Mouse (Mus musculus) midbrain, embryonic 13.5 days (tissue): ENCODE measurements at regions not wholly inside any gene's neighbourhood (a gene's known extent, or its start where the extent isn't known, plus 50 kb on each side); places are given as distances from the start of the nearest gene placed in this dataset.
A peak's percentile ranks its signal among the peaks of the same experiment; 100 is the strongest.

Source experiments
- ATAC-seq: fragments of 200-750 bp; cut with Nextera tagmentation; 2 replicates; pipeline ENCODE4 v1.8.0; 2017; ENCODE audit warnings: mild to moderate bottlenecking, moderate TSS enrichment, moderate library complexity
- H3K27ac ChIP-seq: fragments of 300-500 bp; sonication (generic); 2 replicates; pipeline ENCODE4 v1.5.1; 2015; ENCODE audit warnings: inconsistent platforms, mild to moderate bottlenecking, moderate library complexity
- H3K27me3 ChIP-seq: fragments of 300-500 bp; sonication (generic); 2 replicates; pipeline ENCODE4 v1.6.1; 2015; ENCODE audit warnings: mild to moderate bottlenecking, inconsistent platforms
- H3K36me3 ChIP-seq: fragments of 300-500 bp; sonication (generic); 2 replicates; pipeline ENCODE4 v1.6.1; 2015; ENCODE audit warnings: mild to moderate bottlenecking, inconsistent platforms
- H3K4me1 ChIP-seq: fragments of 300-500 bp; sonication (generic); replicated peaks from 2 replicates; pipeline ENCODE4 v1.6.1; 2015; ENCODE audit warnings: inconsistent platforms
- H3K4me2 ChIP-seq: fragments of 300-500 bp; sonication (generic); replicated peaks from 2 replicates; pipeline ENCODE4 v1.6.1; 2015; ENCODE audit warnings: moderate library complexity, mild to moderate bottlenecking, inconsistent platforms
- H3K4me3 ChIP-seq: fragments of 300-500 bp; sonication (generic); replicated peaks from 2 replicates; pipeline ENCODE4 v1.5.1; 2015; ENCODE audit warnings: mild to moderate bottlenecking, inconsistent platforms
- H3K9ac ChIP-seq: fragments of 300-500 bp; sonication (generic); replicated peaks from 2 replicates; pipeline ENCODE4 v1.6.1; 2015; ENCODE audit warnings: mild to moderate bottlenecking, inconsistent platforms
- H3K9me3 ChIP-seq: fragments of 300-500 bp; sonication (generic); 2 replicates; pipeline ENCODE4 v1.6.1; 2016; ENCODE audit warnings: mild to moderate bottlenecking, inconsistent platforms
- WGBS: fragments of 180-500 bp; shearing (Covaris S2); methylation state at CpG from one replicate; pipeline ENCODE4 v1.1.7; 2015; 5-methylcytosine and 5-hydroxymethylcytosine counted together

GRCm38 (mm10) chr13:51976620-51977214 lies 130.2 kb downstream of the Gadd45g start:
- Histone ChIP-seq H3K36me3 (no peaks in the 10 kb centered on the region), H3K4me3 (no peak overlapping the region), H3K4me1 (peaks cover 18% of the 10 kb centered on the region), H3K9ac (no peak overlapping the region), H3K4me2 (no peak overlapping the region), H3K27ac (0 out of 2 replicates have a peak overlapping the region, but pooled peaks have one; percentile 32), H3K27me3 (peaks cover 7% of the 10 kb centered on the region; the same call in 1 of the 2 replicates), H3K9me3 (no peaks in the 10 kb centered on the region; the same call in 1 of the 2 replicates)
- no peak for ATAC-seq
- WGBS = 77% methylated on average over 6 of the region's 6 CpGs

DNA sequence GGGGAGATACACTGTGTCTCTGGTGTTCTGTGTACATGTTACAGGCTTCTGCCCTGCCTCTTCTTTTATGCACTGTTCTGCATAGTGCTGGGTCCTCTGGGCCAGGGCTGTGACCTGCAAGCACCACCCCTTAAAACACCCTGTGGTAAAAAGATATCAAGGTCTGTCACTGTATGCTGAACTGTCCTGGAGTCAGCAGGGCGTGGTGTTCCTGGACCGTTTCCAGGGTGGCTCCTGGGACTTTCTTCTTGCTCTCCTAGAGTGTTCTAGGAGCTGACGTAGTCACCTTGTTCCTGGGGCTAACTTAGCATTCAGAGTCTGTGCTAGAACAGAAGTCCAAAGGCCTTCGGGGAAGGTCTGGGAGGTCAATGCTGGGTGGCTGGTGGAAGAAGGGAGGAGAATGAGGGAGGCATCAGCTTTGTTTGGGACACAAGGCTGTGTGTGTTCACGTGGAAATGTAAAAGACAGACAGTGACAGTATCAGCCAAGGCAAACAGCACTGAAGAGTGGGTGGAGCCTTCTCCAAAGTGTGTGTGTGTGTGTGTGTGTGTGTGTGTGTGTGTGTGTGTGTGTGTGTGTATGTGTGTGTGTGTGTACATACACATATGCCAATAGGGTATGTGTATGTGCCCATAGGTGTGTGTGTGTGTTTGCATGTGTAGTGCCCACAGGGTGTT lies 133.0 kb downstream of the Gadd45g start:
- no peaks in the 10 kb centered on the region for H3K27me3 ChIP-seq
- WGBS = 74% methylated on average over 5 of the region's 5 CpGs
- no peak for ATAC-seq
- no peak overlapping the region for H3K9ac ChIP-seq
- H3K9me3 ChIP-seq = no peaks in the 10 kb centered on the region; the same call in 1 of the 2 replicates
- H3K4me3 ChIP-seq = no peak overlapping the region
- no peaks in the 10 kb centered on the region for H3K36me3 ChIP-seq
- no peak overlapping the region for H3K4me2 ChIP-seq
- no peak overlapping the region for H3K27ac ChIP-seq
- H3K4me1 ChIP-seq = peaks cover 18% of the 10 kb centered on the region

- H3K36me3 ChIP-seq = no peaks in the 10 kb centered on the region
- no peak overlapping the region for H3K27ac ChIP-seq
- H3K4me2 ChIP-seq = no peak overlapping the region
- H3K9me3 ChIP-seq = peaks cover 5% of the 10 kb centered on the region; the same call in 1 of the 2 replicates
- no peaks in the 10 kb centered on the region for H3K27me3 ChIP-seq
- no peak for ATAC-seq
- H3K4me3 ChIP-seq = no peak overlapping the region
- 78% methylated on average over 1 of the region's 1 CpGs for WGBS
- peaks cover 18% of the 10 kb centered on the region for H3K4me1 ChIP-seq
- H3K9ac ChIP-seq = no peak overlapping the region
These were observed 133.9 kb downstream of the Gadd45g start for GRCm38 (mm10) chr13:51980344-51980743.

DNA sequence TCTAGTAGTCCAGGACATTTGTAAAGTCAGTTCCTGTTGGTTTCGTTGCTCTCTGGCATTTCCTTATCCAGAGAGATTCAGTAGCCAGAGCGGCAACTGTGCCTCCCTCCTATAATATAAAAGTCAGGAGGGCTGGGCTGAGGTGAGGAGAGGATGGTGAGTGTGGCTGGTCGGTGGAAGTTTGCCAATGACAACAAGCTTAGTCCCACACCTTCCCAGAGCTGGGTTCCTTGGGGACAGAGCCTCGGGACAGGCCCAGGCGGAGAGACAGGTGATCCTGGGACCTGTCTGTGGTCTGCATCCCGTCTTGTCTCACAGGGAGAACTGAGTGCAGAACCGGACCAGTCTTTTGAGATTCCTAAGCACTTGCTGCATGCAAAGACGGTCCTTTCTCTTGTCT lies 136.5 kb downstream of the Gadd45g start:
- no peak overlapping the region for H3K4me3 ChIP-seq
- H3K36me3 ChIP-seq = no peaks in the 10 kb centered on the region
- WGBS = 93% methylated on average over 8 of the region's 8 CpGs
- no peak overlapping the region for H3K27ac ChIP-seq
- peaks cover 5% of the 10 kb centered on the region; the same call in 1 of the 2 replicates for H3K9me3 ChIP-seq
- no peaks in the 10 kb centered on the region for H3K27me3 ChIP-seq
- no peak overlapping the region for H3K9ac ChIP-seq
- H3K4me2 ChIP-seq = no peak overlapping the region
- H3K4me1 ChIP-seq = no peaks in the 10 kb centered on the region
- no peak for ATAC-seq

DNA sequence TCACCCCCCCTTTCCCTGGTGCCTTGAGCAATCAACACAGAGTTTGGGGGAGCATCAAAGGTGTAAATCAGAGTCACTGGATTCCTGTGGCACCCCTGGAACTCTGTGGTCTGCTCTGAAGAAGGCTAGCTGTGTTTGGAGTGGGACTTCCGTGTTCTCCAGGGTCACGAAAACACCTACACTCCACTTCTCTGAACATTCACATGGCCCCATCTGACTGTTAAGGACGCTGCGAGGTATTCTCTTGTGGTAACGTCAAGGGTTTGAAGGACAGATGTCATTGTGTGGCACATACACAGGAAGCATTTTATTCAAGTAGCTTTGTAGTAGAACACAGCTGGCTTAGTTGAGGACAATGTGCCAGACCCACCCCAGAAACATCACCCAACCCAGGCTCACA lies 137.1 kb downstream of the Gadd45g start:
- H3K36me3 ChIP-seq = no peaks in the 10 kb centered on the region
- 85% methylated on average over 5 of the region's 5 CpGs for WGBS
- H3K4me3 ChIP-seq = no peak overlapping the region
- H3K4me2 ChIP-seq = no peak overlapping the region
- ATAC-seq = no peak
- no peaks in the 10 kb centered on the region for H3K27me3 ChIP-seq
- H3K4me1 ChIP-seq = no peaks in the 10 kb centered on the region
- H3K27ac ChIP-seq = no peak overlapping the region
- H3K9me3 ChIP-seq = peaks cover 5% of the 10 kb centered on the region; the same call in 1 of the 2 replicates
- H3K9ac ChIP-seq = no peak overlapping the region

GRCm38 (mm10) chr13:51991339-51991738 lies 144.9 kb downstream of the Gadd45g start:
- Histone ChIP-seq H3K4me1 (no peaks in the 10 kb centered on the region), H3K4me2 (no peak overlapping the region), H3K27me3 (no peaks in the 10 kb centered on the region), H3K9ac (no peak overlapping the region), H3K4me3 (no peak overlapping the region), H3K27ac (no peak overlapping the region), H3K36me3 (no peaks in the 10 kb centered on the region), H3K9me3 (no peaks in the 10 kb centered on the region)
- no peak for ATAC-seq
- WGBS = 89% methylated on average over 4 of the region's 4 CpGs

DNA sequence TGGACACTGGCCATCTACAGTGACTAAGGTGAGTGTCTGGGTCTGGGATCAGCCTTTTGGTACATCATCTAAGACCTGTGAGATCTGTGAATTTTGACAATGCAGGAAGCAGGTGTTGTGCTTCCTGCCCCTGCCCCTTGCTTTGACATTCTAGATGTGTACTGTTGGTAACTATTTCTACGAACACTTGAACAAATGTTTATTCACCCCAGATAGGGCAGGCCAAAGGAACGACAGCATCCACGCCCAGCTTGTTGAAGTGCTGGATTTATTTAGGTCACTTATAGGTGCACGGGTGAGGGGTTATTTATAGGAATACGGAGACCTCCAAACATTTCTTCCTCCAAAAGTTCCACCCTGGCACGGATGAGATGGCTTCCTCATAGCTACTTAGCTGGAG lies 146.4 kb downstream of the Gadd45g start:
- no peaks in the 10 kb centered on the region for H3K4me1 ChIP-seq
- H3K36me3 ChIP-seq = no peaks in the 10 kb centered on the region
- H3K9me3 ChIP-seq = no peaks in the 10 kb centered on the region
- H3K4me3 ChIP-seq = no peak overlapping the region
- no peak overlapping the region for H3K4me2 ChIP-seq
- WGBS = 88% methylated on average over 6 of the region's 6 CpGs
- ATAC-seq = no peak
- no peak overlapping the region for H3K27ac ChIP-seq
- no peak overlapping the region for H3K9ac ChIP-seq
- H3K27me3 ChIP-seq = no peaks in the 10 kb centered on the region

- no peaks in the 10 kb centered on the region for H3K9me3 ChIP-seq
- 80% methylated on average over 4 of the region's 4 CpGs for WGBS
- ATAC-seq = no peak
- H3K27ac ChIP-seq = no peak overlapping the region
- H3K36me3 ChIP-seq = no peaks in the 10 kb centered on the region
- H3K27me3 ChIP-seq = no peaks in the 10 kb centered on the region
- H3K4me1 ChIP-seq = no peaks in the 10 kb centered on the region
- no peak overlapping the region for H3K4me2 ChIP-seq
- no peak overlapping the region for H3K9ac ChIP-seq
- H3K4me3 ChIP-seq = no peak overlapping the region
These were observed 149.7 kb downstream of the Gadd45g start for GRCm38 (mm10) chr13:51996163-51996562.

DNA sequence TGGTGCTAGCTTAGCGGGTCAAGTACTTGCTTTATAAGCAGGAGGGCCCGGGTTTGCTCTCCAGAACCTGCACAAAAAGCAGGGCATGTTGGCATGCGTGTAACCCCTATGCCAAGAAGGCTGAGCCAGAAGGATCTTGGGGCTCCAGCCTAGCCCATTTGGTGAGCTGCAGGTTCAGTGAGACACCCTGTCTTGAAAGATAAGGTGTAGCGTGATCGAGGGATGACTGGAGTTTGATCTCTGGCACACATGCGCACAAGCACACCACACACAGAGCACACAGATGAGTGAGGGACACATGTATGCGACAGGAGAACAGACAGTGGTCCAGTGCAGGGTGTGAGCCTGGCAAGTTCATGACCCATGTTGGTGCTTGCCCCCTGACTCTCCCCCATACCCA lies 152.1 kb downstream of the Gadd45g start:
- no peak for ATAC-seq
- H3K4me2 ChIP-seq = no peak overlapping the region
- H3K36me3 ChIP-seq = no peaks in the 10 kb centered on the region
- H3K9me3 ChIP-seq = no peaks in the 10 kb centered on the region
- no peak overlapping the region for H3K4me3 ChIP-seq
- H3K27me3 ChIP-seq = no peaks in the 10 kb centered on the region
- H3K9ac ChIP-seq = no peak overlapping the region
- H3K27ac ChIP-seq = no peak overlapping the region
- 93% methylated on average over 7 of the region's 7 CpGs for WGBS
- peaks cover 2% of the 10 kb centered on the region; the same call in 1 of the 2 replicates for H3K4me1 ChIP-seq

- Histone ChIP-seq H3K9me3 (no peaks in the 10 kb centered on the region), H3K4me1 (peaks cover 2% of the 10 kb centered on the region; the same call in 1 of the 2 replicates), H3K27ac (no peak overlapping the region), H3K9ac (no peak overlapping the region), H3K36me3 (no peaks in the 10 kb centered on the region), H3K4me2 (no peak overlapping the region), H3K27me3 (no peaks in the 10 kb centered on the region), H3K4me3 (no peak overlapping the region)
- no peak for ATAC-seq
- 86% methylated on average over 12 of the region's 12 CpGs for WGBS
These were observed 155.3 kb downstream of the Gadd45g start for GRCm38 (mm10) chr13:52001811-52002210.

- Histone ChIP-seq H3K4me3 (no peak overlapping the region), H3K4me1 (peaks cover 2% of the 10 kb centered on the region; the same call in 1 of the 2 replicates), H3K9me3 (no peaks in the 10 kb centered on the region), H3K27me3 (no peaks in the 10 kb centered on the region), H3K27ac (no peak overlapping the region), H3K4me2 (no peak overlapping the region), H3K36me3 (no peaks in the 10 kb centered on the region), H3K9ac (no peak overlapping the region)
- ATAC-seq = no peak
- WGBS = 83% methylated on average over 5 of the region's 5 CpGs
These were observed 157.6 kb downstream of the Gadd45g start for GRCm38 (mm10) chr13:52003946-52004539.

DNA sequence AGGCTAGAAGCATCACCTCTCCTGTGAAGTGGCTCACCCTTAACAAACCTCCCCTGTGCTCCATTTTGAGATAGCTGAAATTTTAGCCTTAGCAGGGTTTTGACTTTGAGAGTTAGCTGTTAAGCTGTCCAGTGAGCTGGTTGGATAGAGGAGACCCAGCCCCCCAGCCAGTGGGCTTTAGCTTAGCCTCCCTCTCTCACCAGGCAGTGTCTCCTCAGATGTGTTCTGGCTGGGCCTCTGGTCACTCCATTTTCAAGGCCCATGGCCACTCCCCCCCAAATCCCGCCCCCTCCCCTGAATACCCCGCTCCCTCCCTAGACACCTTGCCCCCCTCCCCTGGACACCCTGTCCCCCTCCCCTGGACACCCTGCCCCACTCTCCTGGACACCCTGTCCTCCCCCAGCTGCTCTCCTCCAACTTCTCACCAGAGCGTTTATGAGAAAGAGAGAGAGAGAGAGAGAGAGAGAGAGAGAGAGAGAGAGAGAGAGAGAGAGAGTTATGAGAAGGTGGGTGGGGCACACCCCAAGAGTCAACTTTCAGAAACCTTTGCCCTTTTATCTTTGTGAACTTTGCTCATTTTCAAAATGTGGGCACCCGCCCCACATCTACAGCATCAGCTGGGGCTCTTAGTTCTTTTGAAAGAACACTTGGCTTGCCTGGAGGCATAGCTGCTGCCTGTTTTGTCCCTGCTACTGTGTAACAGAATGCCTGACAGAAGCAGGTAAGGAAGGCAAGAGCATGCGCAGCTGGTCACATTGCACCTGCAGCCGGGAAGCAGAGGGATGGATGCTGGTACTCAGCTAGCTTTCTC lies 161.3 kb downstream of the Gadd45g start:
- Histone ChIP-seq H3K4me3 (no peak overlapping the region), H3K9me3 (no peaks in the 10 kb centered on the region), H3K27ac (no peak overlapping the region), H3K4me1 (peaks cover 2% of the 10 kb centered on the region; the same call in 1 of the 2 replicates), H3K36me3 (no peaks in the 10 kb centered on the region), H3K4me2 (no peak overlapping the region), H3K9ac (no peak overlapping the region), H3K27me3 (0 out of 2 replicates have a peak, but pooled peaks cover 8% of the 10 kb centered on the region)
- 63% methylated on average over 5 of the region's 6 CpGs for WGBS
- ATAC-seq = no peak
